16 mouse cellular contexts compared by ENCODE assay signal in genomic region chr19:32476016-32476711, GRCm38 (mm10). TPM values are rescaled to one million over a fixed set of nuclear protein-coding genes. Genes with fewer than 3 reads are reported as not detected.
DNase-seq lines count a peak whose midpoint lies in the region; ATAC-seq and TF ChIP-seq lines count a peak whose summit lies in the region.
"Had no signal": no experiment of that assay in that cellular context is flagged by ENCODE, and none has a peak within 500 bp of the region (broad histone marks: within the 10 kb centered on the region; RNA-seq: fewer than 3 reads in every experiment).

No protein-coding gene starts in this region.

- no peaks in the 10 kb centered on the region for H3K27me3 ChIP-seq in spleen, adult 2 months (ENCODE audit: control insufficient read depth, insufficient read depth, low read length)
- H3K27me3 ChIP-seq: limb, embryonic 13.5 days had no signal

- no peaks in the 10 kb centered on the region for H3K4me1 ChIP-seq in spleen, adult 2 months (ENCODE audit: control insufficient read depth, insufficient read depth, insufficient read length)
- H3K4me1 ChIP-seq: limb, embryonic 13.5 days had no signal

- no peak for TF ChIP-seq POLR2A in spleen, adult 2 months (IDR thresholded peaks at IDR 0.05; ENCODE audit: low read depth, low read length)

- no peak for TF ChIP-seq CTCF in spleen, adult 2 months (IDR thresholded peaks at IDR 0.05; ENCODE audit: extremely low read depth, insufficient read depth, insufficient read length, insufficient replicate concordance)

- 0 out of 2 replicates have a peak overlapping the region, but pooled peaks have one; percentile 9 for H3K27ac ChIP-seq in spleen, adult 2 months (ENCODE audit: insufficient read depth, low read length)
- H3K27ac ChIP-seq: limb, embryonic 13.5 days had no signal

- WGBS in spleen, adult 2 months, result 82% methylated on average over 12 of the region's 12 CpGs

- no peak overlapping the region for H3K4me3 ChIP-seq in spleen, adult 2 months (ENCODE audit: extremely low read depth, insufficient read depth, insufficient read length)
- H3K4me3 ChIP-seq: limb, embryonic 13.5 days; megakaryocyte, embryonic 14.5 days had no signal

- peak; percentile 72 for ATAC-seq in erythroblast, adult 5-6 weeks (replicated peaks; ENCODE audit: low FRiP score, poor library complexity, severe bottlenecking)
- ATAC-seq: CD4-positive, CD25-positive, alpha-beta regulatory T cell, adult 4 months; forebrain, embryonic 14.5 days had no signal

- no peaks in the 10 kb centered on the region for H3K36me3 ChIP-seq in spleen, adult 2 months (ENCODE audit: control insufficient read depth, insufficient read depth, low read length)
- H3K36me3 ChIP-seq: limb, embryonic 13.5 days had no signal

- no peak for DNase-seq in spleen, adult 2 months (ENCODE audit: low read depth in 1 of 2, low spot score in 2 of 2)
- DNase-seq in spleen, postnatal 14 days (ENCODE audit: low spot score in 2 of 2), result no peak
- peak; percentile 74 for DNase-seq in liver
- peak; percentile 82 for DNase-seq in yolk sac, embryonic 10.5 days (ENCODE audit: low spot score)
- DNase-seq in layer of hippocampus, postnatal 14 days (ENCODE audit: low spot score in 2 of 2), result no peak
- no peak for DNase-seq in B cell, adult 2 months
- DNase-seq: cerebellum, adult 9-11 months; gastrocnemius, postnatal 14 days; heart, postnatal 10 days; layer of hippocampus, adult 9-11 months; right cerebral cortex, postnatal 4 days had no signal

RNA-seq across cellular contexts. Expression of gene Minpp1, which starts 9.4 kb away (rescaled TPM):
- polyA plus RNA-seq in spleen, adult 2 months (2012; rRNA removed), result 44.7 and 82.4 TPM in 2 replicates
- 29.3 and 34.2 TPM in 2 replicates for total RNA-seq in erythroblast, adult 5-6 weeks (2015; ENCODE audit: low replicate concordance)
- total RNA-seq in erythroblast, adult 5-6 weeks (2017; ENCODE audit: low replicate concordance), result 26.8 and 35.7 TPM in 2 replicates
- total RNA-seq in layer of hippocampus, postnatal 14 days (2021), result 10 to 100 TPM; 50.3 to 52.0 TPM

RNA-seq across cellular contexts. Expression of gene Rpl9-ps6, which starts 9.8 kb away (rescaled TPM):
- polyA plus RNA-seq in spleen, adult 2 months (2012; rRNA removed), result 3.5 and 6.1 TPM in 2 replicates
- 50.4 and 59.9 TPM in 2 replicates for total RNA-seq in erythroblast, adult 5-6 weeks (2015; ENCODE audit: low replicate concordance)
- 10.4 and 14.2 TPM in 2 replicates for total RNA-seq in erythroblast, adult 5-6 weeks (2017; ENCODE audit: low replicate concordance)
- 10 to 100 TPM; 29.4 to 31.5 TPM for total RNA-seq in layer of hippocampus, postnatal 14 days (2021)

Comparison
In these comparisons a context has a peak if more than half of its experiments do, and no peak if none do; other contexts are left out.
1. DNase-seq: peak in liver (single experiment) and yolk sac, embryonic 10.5 days (single experiment); none in spleen, adult 2 months (0 of 2), spleen, postnatal 14 days (0 of 2), layer of hippocampus, postnatal 14 days (0 of 2) and B cell, adult 2 months (0 of 2).